Mouse (Mus musculus): ENCODE data around the gene Defa26.
"Not testable (repeated sequence)": the region's sequence is repeated elsewhere in the genome, so short reads cannot be mapped to it uniquely, and the experiment has no call there.

The Defa26 gene

GRCm38 (mm10) chr8:21617883-21618282 lies at the start of gene Defa26:
Defa26 (plus strand) TSS chr8:21618183.
- not testable (repeated sequence) for H3K27me3 ChIP-seq (ENCODE audit: insufficient read depth, low read length); H3K4me1 ChIP-seq (replicated peaks; ENCODE audit: low read depth, low read length); H3K9me3 ChIP-seq (ENCODE audit: low read length); H3K36me3 ChIP-seq (ENCODE audit: insufficient read depth, low read length); H3K4me3 ChIP-seq (replicated peaks; ENCODE audit: low read length)

DNA sequence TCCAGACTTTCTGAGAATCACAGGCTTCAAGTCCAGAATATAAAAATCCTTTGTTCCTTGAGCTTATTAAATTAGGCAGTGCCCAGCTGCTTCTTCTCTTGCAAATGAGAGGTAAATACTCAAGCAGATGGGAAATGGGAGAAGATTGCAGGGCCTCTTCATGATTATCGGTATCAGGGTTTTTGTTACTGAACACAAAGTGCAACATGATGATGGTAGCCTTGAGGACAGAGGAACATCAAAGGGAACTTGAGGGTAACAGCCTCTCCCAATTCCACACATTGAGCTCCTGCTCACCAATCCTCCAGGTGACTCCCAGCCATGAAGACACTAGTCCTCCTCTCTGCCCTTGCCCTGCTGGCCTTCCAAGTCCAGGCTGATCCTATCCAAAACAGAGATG lies 35.3 kb upstream of the Defa26 start, which contains the start of gene Defa28:
Defa28 (plus strand) TSS at position 301 of the 400 bp plus-strand sequence.
- H3K27me3 ChIP-seq (ENCODE audit: insufficient read depth, low read length); H3K9me3 ChIP-seq (ENCODE audit: low read length); H3K36me3 ChIP-seq (ENCODE audit: insufficient read depth, low read length); H3K4me3 ChIP-seq (replicated peaks; ENCODE audit: low read length); H3K4me1 ChIP-seq (replicated peaks; ENCODE audit: low read depth, low read length): not testable (repeated sequence)

- not testable (repeated sequence) for H3K4me1 ChIP-seq (replicated peaks; ENCODE audit: low read depth, low read length); H3K36me3 ChIP-seq (ENCODE audit: insufficient read depth, low read length); H3K9me3 ChIP-seq (ENCODE audit: low read length); H3K27me3 ChIP-seq (ENCODE audit: insufficient read depth, low read length); H3K4me3 ChIP-seq (replicated peaks; ENCODE audit: low read length)
These were observed 23.6 kb upstream of the Defa26 start, which contains the start of gene Gm7861 for GRCm38 (mm10) chr8:21594408-21594807. Gm7861 (minus strand) TSS chr8:21594508.

DNA sequence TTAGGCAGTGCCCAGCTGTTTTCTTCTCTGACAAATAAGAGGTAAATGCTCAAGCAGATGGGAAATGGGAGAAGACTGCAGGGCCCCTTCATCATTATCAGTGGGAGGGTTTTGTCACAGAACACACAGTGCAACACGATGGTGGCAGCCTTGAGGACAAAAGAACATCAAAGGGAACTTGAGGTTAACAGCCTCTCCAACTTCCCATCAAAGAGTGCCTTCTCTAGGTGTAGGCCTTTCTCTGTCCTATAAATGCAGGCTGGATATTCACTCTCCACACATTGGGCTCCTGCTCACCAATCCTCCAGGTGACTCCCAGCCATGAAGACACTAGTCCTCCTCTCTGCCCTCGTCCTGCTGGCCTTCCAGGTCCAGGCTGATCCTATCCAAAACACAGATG lies 37.5 kb downstream of the Defa26 start, which contains the start of gene Defa17:
Defa17 (plus strand) TSS at position 301 of the 400 bp plus-strand sequence.
- H3K4me1 ChIP-seq (replicated peaks; ENCODE audit: low read depth, low read length); H3K9me3 ChIP-seq (ENCODE audit: low read length); H3K27me3 ChIP-seq (ENCODE audit: insufficient read depth, low read length); H3K4me3 ChIP-seq (replicated peaks; ENCODE audit: low read length); H3K36me3 ChIP-seq (ENCODE audit: insufficient read depth, low read length): not testable (repeated sequence)

DNA sequence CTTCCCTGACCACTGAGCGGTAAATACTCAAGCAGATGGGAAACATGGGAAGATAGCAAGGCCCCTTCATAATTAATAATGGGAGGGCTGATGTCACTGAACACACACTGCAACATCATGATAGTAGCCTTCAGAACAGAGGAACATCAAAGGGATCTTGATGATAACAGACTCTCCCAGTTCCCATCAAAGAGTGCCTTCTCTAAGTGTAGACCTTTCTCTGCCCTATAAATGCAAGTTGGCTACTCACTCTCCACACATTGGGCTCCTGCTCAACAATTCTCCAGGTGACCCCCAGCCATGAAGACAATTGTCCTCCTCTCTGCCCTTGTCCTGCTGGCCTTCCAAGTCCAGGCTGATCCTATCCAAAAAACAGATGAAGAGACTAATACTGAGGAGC lies 47.5 kb downstream of the Defa26 start, which contains the start of gene Defa34:
Defa34 (plus strand) TSS at position 301 of the 400 bp plus-strand sequence.
- H3K9me3 ChIP-seq (ENCODE audit: low read length); H3K36me3 ChIP-seq (ENCODE audit: insufficient read depth, low read length); H3K4me1 ChIP-seq (replicated peaks; ENCODE audit: low read depth, low read length); H3K27me3 ChIP-seq (ENCODE audit: insufficient read depth, low read length); H3K4me3 ChIP-seq (replicated peaks; ENCODE audit: low read length): not testable (repeated sequence)

All from E14TG2a.4 (cell line).